Mouse (Mus musculus) MEL (cell line): ENCODE measurements around the gene Numa1. TPM values are rescaled to one million over a fixed set of nuclear protein-coding genes. Genes with fewer than 3 reads are reported as not detected.

Experiments used
- DNase-seq: peaks from one replicate; pipeline ENCODE4 v3.0.0; 2011; ENCODE audit warnings: low read depth, low spot score
- H3K27ac ChIP-seq: 2 replicates; pipeline ENCODE4 v1.5.1; 2012; ENCODE audit warnings: low read depth, mild to moderate bottlenecking, control low read depth, low read length, moderate library complexity; ENCODE audit not compliant: control insufficient read depth
- H3K27me3 ChIP-seq, 2 experiments: fragments of 150-350 bp in 1 of 2; sonication (generic) in 1 of 2; 2 replicates each; pipeline ENCODE4 v1.6.1; 2012; ENCODE audit warnings: low read length in 2 of 2, mild to moderate bottlenecking in 2 of 2, improper control_type of control experiment in 1 of 2, moderate library complexity in 1 of 2; ENCODE audit not compliant: insufficient read depth in 2 of 2, control insufficient read depth in 1 of 2
- H3K36me3 ChIP-seq, 2 experiments: 2 replicates each; pipeline ENCODE4 v1.6.1; 2012 to 2014; ENCODE audit warnings: low read length in 2 of 2, improper control_type of control experiment in 1 of 2, inconsistent platforms in 1 of 2, mild to moderate bottlenecking in 1 of 2; ENCODE audit not compliant: insufficient read depth in 2 of 2, control insufficient read depth in 1 of 2
- H3K4me1 ChIP-seq, 2 experiments: fragments of 150-350 bp in 1 of 2; sonication (generic) in 1 of 2; 2 replicates each; pipeline ENCODE4 v1.6.1; 2012; ENCODE audit warnings: low read length in 2 of 2, improper control_type of control experiment in 1 of 2, mild to moderate bottlenecking in 1 of 2; ENCODE audit not compliant: insufficient read depth in 2 of 2, control insufficient read depth in 1 of 2
- H3K4me3 ChIP-seq, 2 experiments: fragments of 150-350 bp in 1 of 2; sonication (generic) in 1 of 2; 2 replicates each; pipeline ENCODE4 v1.5.1; 2012; ENCODE audit warnings: low read depth in 2 of 2, low read length in 2 of 2, mild to moderate bottlenecking in 2 of 2, moderate library complexity in 2 of 2, control low read depth in 1 of 2, improper control_type of control experiment in 1 of 2; ENCODE audit not compliant: control insufficient read depth in 1 of 2, insufficient read depth in 1 of 2
- H3K79me2 ChIP-seq: 2 replicates; pipeline ENCODE4 v1.6.1; 2012; ENCODE audit warnings: mild to moderate bottlenecking, low read length, moderate library complexity; ENCODE audit not compliant: control insufficient read depth, poor library complexity, insufficient read depth
- H3K9ac ChIP-seq: 2 replicates; pipeline ENCODE4 v1.6.1; 2012; ENCODE audit warnings: low read depth, mild to moderate bottlenecking, control low read depth, low read length, moderate library complexity; ENCODE audit not compliant: control insufficient read depth, poor library complexity, severe bottlenecking
- H3K9me3 ChIP-seq: fragments of 150-350 bp; sonication (generic); replicated peaks from 2 replicates; pipeline ENCODE4 v1.6.1; 2012; ENCODE audit warnings: mild to moderate bottlenecking, low read length, improper control_type of control experiment, moderate library complexity; ENCODE audit not compliant: insufficient read depth
- BHLHE40 ChIP-seq: IDR thresholded peaks from 2 replicates; pipeline ENCODE4 v1.6.1; 2012; ENCODE audit warnings: low read depth, mild to moderate bottlenecking, inconsistent platforms, low read length, improper control_type of control experiment, borderline replicate concordance
- E2F4 ChIP-seq: IDR thresholded peaks from 2 replicates; pipeline ENCODE4 v1.6.1; 2011; ENCODE audit warnings: low read depth, low read length, improper control_type of control experiment, borderline replicate concordance
- ELF1 ChIP-seq: IDR thresholded peaks from 2 replicates; pipeline ENCODE4 v1.6.1; 2014; ENCODE audit warnings: low read depth, mild to moderate bottlenecking, inconsistent platforms, low read length, improper control_type of control experiment, moderate library complexity
- ETS1 ChIP-seq: IDR thresholded peaks from 2 replicates; pipeline ENCODE4 v1.6.1; 2012; ENCODE audit warnings: low read depth, mild to moderate bottlenecking, inconsistent platforms, low read length, improper control_type of control experiment, moderate library complexity
- GABPA ChIP-seq: IDR thresholded peaks from 2 replicates; pipeline ENCODE4 v1.6.1; 2012; ENCODE audit warnings: low read depth, mild to moderate bottlenecking, inconsistent platforms, low read length, improper control_type of control experiment, moderate library complexity
- HCFC1 ChIP-seq: IDR thresholded peaks from 2 replicates; pipeline ENCODE4 v1.6.1; 2012; ENCODE audit warnings: low read depth, mild to moderate bottlenecking, inconsistent platforms, low read length, improper control_type of control experiment, moderate library complexity
- MAFK ChIP-seq: IDR thresholded peaks from 2 replicates; pipeline ENCODE4 v1.6.1; 2011; ENCODE audit warnings: low read depth, mild to moderate bottlenecking, low read length, improper control_type of control experiment, borderline replicate concordance
- MAZ ChIP-seq: IDR thresholded peaks from 2 replicates; pipeline ENCODE4 v1.6.1; 2012; ENCODE audit warnings: low read depth, mild to moderate bottlenecking, inconsistent platforms, low read length, improper control_type of control experiment
- MXI1 ChIP-seq: IDR thresholded peaks from 2 replicates; pipeline ENCODE4 v1.6.1; 2011; ENCODE audit warnings: mild to moderate bottlenecking, low read depth, low read length, improper control_type of control experiment
- MYB ChIP-seq: IDR thresholded peaks from 2 replicates; pipeline ENCODE4 v1.6.1; 2011; ENCODE audit warnings: mild to moderate bottlenecking, low read depth, low read length, improper control_type of control experiment
- MYC ChIP-seq: IDR thresholded peaks from 2 replicates; pipeline ENCODE4 v1.6.1; 2011; ENCODE audit warnings: low read depth, mild to moderate bottlenecking, low read length, improper control_type of control experiment, moderate library complexity
- NELFE ChIP-seq: IDR thresholded peaks from 2 replicates; pipeline ENCODE4 v1.6.1; 2011; ENCODE audit warnings: low read depth, low read length, improper control_type of control experiment
- NRF1 ChIP-seq: IDR thresholded peaks from 2 replicates; pipeline ENCODE4 v1.6.1; 2014; ENCODE audit warnings: low read depth, mild to moderate bottlenecking, inconsistent platforms, low read length, improper control_type of control experiment, moderate library complexity; ENCODE audit not compliant: poor library complexity, insufficient read depth, severe bottlenecking
- POLR2A ChIP-seq, 2 experiments: IDR thresholded peaks; 2 replicates each; pipeline ENCODE4 v1.6.1; 2011 to 2012; ENCODE audit warnings: low read length in 2 of 2, mild to moderate bottlenecking in 2 of 2, control low read depth in 1 of 2, improper control_type of control experiment in 1 of 2, low read depth in 1 of 2, moderate library complexity in 1 of 2; ENCODE audit not compliant: control insufficient read depth in 1 of 2, insufficient read depth in 1 of 2, poor library complexity in 1 of 2
- RAD21 ChIP-seq: IDR thresholded peaks from 2 replicates; pipeline ENCODE4 v1.6.1; 2011; ENCODE audit warnings: mild to moderate bottlenecking, low read depth, low read length, improper control_type of control experiment
- SIN3A ChIP-seq: IDR thresholded peaks from 2 replicates; pipeline ENCODE4 v1.6.1; 2012; ENCODE audit warnings: low read length, improper control_type of control experiment, inconsistent platforms
- TCF12 ChIP-seq: IDR thresholded peaks from 2 replicates; pipeline ENCODE4 v1.6.1; 2014; ENCODE audit warnings: low read depth, mild to moderate bottlenecking, inconsistent platforms, low read length, improper control_type of control experiment, moderate library complexity
- ZC3H11A ChIP-seq: IDR thresholded peaks from 2 replicates; pipeline ENCODE4 v1.6.1; 2012; ENCODE audit warnings: low read depth, mild to moderate bottlenecking, inconsistent platforms, low read length, improper control_type of control experiment
- ZKSCAN1 ChIP-seq: IDR thresholded peaks from 2 replicates; pipeline ENCODE4 v1.6.1; 2012; ENCODE audit warnings: low read depth, mild to moderate bottlenecking, inconsistent platforms, low read length, improper control_type of control experiment, moderate library complexity
- ZMIZ1 ChIP-seq: IDR thresholded peaks from 2 replicates; pipeline ENCODE4 v1.6.1; 2012; ENCODE audit warnings: low read depth, mild to moderate bottlenecking, inconsistent platforms, low read length, improper control_type of control experiment, moderate library complexity
- polyA plus RNA-seq, 2 experiments: library from polyadenylated mRNA; stranded (reverse) in 1 of 2; unstranded in 1 of 2; fragments of >175 nt in 1 of 2; fragments of >200 nt in 1 of 2; gene quantifications; 2 replicates each; pipeline versions ENCODE4 v1.2.1 to v1.2.4; 2012; ENCODE audit warnings: low replicate concordance in 2 of 2, low read depth in 1 of 2; ENCODE audit not compliant: insufficient read length in 2 of 2, insufficient read depth in 1 of 2, missing spikeins in 1 of 2
- total RNA-seq: library from RNA; depleted of rRNA; stranded (reverse); fragments of 300-350 nt; gene quantifications from 2 replicates; pipeline ENCODE4 v1.2.3, GENCODE M21; 2012

Gene Numa1
- total and polyA plus RNA-seq, 3 experiments, result 48.7 to 91.2 (median 50.0) TPM

GRCm38 (mm10) chr7:101970429-101970775, 36.5 kb downstream of the Numa1 start:
- peak; percentile 93 for DNase-seq
- Histone ChIP-seq H3K79me2 (peaks cover 40% of the 10 kb centered on the region), H3K27me3 (no peaks in the 10 kb centered on the region), H3K4me3 (peak overlapping the region; percentile 80 to 88), H3K9ac (peak overlapping the region; percentile 95), H3K36me3 (peaks cover 3 to 17% of the 10 kb centered on the region in 2 experiments; a peak in 3 of 4 replicates), H3K4me1 (peaks cover 10 to 13% of the 10 kb centered on the region in 2 experiments; a peak in 3 of 4 replicates), H3K9me3 (no peaks in the 10 kb centered on the region), H3K27ac (peak overlapping the region; percentile 92)
- peak; percentile 39; the same call in 1 of the 2 replicates for TF ChIP-seq ETS1
- TF ChIP-seq HCFC1, result peak; percentile 54; the same call in 1 of the 2 replicates
- TF ChIP-seq NRF1, result 0 out of 2 replicates have a peak, but pooled peaks have one; percentile 2
- TF ChIP-seq TCF12, result 0 out of 2 replicates have a peak, but pooled peaks have one; percentile 14
- no peak for TF ChIP-seq MAFK
- 0 out of 2 replicates have a peak, but pooled peaks have one; percentile 9 for TF ChIP-seq ZMIZ1
- TF ChIP-seq ELF1, result no peak
- no peak for TF ChIP-seq RAD21
- TF ChIP-seq GABPA, result no peak
- no peak for TF ChIP-seq BHLHE40
- peak; percentile 51; the same call in 1 of the 2 replicates for TF ChIP-seq MAZ

GRCm38 (mm10) chr7:101970821-101971461, 37.0 kb downstream of the Numa1 start:
- DNase-seq, result peak; percentile 85

More at GRCm38 (mm10) chr7:101970821-101971461, 37.0 kb downstream of the Numa1 start:
- no peaks in the 10 kb centered on the region for H3K27me3 ChIP-seq
- H3K27ac ChIP-seq, result peak overlapping the region; percentile 91
- peak overlapping the region; percentile 80 to 88 for H3K4me3 ChIP-seq
- peaks cover 4 to 12% of the 10 kb centered on the region in 2 experiments; a peak in 3 of 4 replicates for H3K36me3 ChIP-seq
- TF ChIP-seq MAZ (peak; percentile 10; the same call in 1 of the 2 replicates), POLR2A (IDR thresholded peaks at IDR 0.05; ENCODE audit: control insufficient read depth in 1 of 2, insufficient read depth in 1 of 2, low read depth in 1 of 2, low read length in 2 of 2, poor library complexity in 1 of 2) (no peak; a peak in 1 of 4 replicates), NELFE (no peak), MYC (no peak), MYB (no peak), ZC3H11A (no peak), NRF1 (peak; percentile 80), ZKSCAN1 (no peak), SIN3A (peak; percentile 11; the same call in 1 of the 2 replicates), MXI1 (peak; percentile 53; the same call in 1 of the 2 replicates), TCF12 (no peak), E2F4 (no peak)
- peaks cover 6 to 13% of the 10 kb centered on the region in 2 experiments; a peak in 3 of 4 replicates for H3K4me1 ChIP-seq
- peaks cover 40% of the 10 kb centered on the region for H3K79me2 ChIP-seq
- peak overlapping the region; percentile 95 for H3K9ac ChIP-seq
- no peaks in the 10 kb centered on the region for H3K9me3 ChIP-seq
